Mouse (Mus musculus) heart, embryonic 14.5 days (tissue): ENCODE results near the gene Glis3. TPM values are rescaled to one million over a fixed set of nuclear protein-coding genes. Genes with fewer than 3 reads are reported as not detected.

Experiments used
- ATAC-seq: fragments of 200-750 bp; cut with Nextera tagmentation; 2 replicates; pipeline ENCODE4 v1.8.0; 2017; ENCODE audit warnings: low read depth, moderate TSS enrichment; ENCODE audit not compliant: insufficient number of reproducible peaks, insufficient read depth, low FRiP score
- H3K27ac ChIP-seq, 2 experiments: fragments of 200-500 bp in 1 of 2; fragments of 300-500 bp in 1 of 2; sonication (generic) in 1 of 2; replicated peaks in 1 of 2; 2 replicates each; pipeline ENCODE4 v1.5.1; 2012 to 2014; ENCODE audit warnings: low read depth in 2 of 2, low read length in 2 of 2, control low read depth in 1 of 2, mild to moderate bottlenecking in 1 of 2, mixed read lengths in 1 of 2; ENCODE audit not compliant: control insufficient read depth in 1 of 2, insufficient read depth in 1 of 2
- H3K27me3 ChIP-seq: fragments of 300-500 bp; sonication (generic); 2 replicates; pipeline ENCODE4 v1.6.1; 2014; ENCODE audit warnings: mild to moderate bottlenecking, low read length, control low read depth; ENCODE audit not compliant: control insufficient read depth, insufficient read depth
- H3K36me3 ChIP-seq: fragments of 300-500 bp; sonication (generic); 2 replicates; pipeline ENCODE4 v1.6.1; 2014; ENCODE audit warnings: mild to moderate bottlenecking, control low read depth, low read length, mixed read lengths; ENCODE audit not compliant: control insufficient read depth, insufficient read depth
- H3K4me1 ChIP-seq, 2 experiments: fragments of 200-500 bp in 1 of 2; fragments of 300-500 bp in 1 of 2; sonication (generic) in 1 of 2; 2 replicates each; pipeline ENCODE4 v1.6.1; 2012 to 2014; ENCODE audit warnings: low read length in 2 of 2, control low read depth in 1 of 2, mixed read lengths in 1 of 2; ENCODE audit not compliant: control insufficient read depth in 2 of 2, insufficient read depth in 2 of 2
- H3K4me2 ChIP-seq: fragments of 300-500 bp; sonication (generic); 2 replicates; pipeline ENCODE4 v1.6.1; 2014; ENCODE audit warnings: mild to moderate bottlenecking, low read length
- H3K4me3 ChIP-seq, 2 experiments: fragments of 200-500 bp in 1 of 2; fragments of 300-500 bp in 1 of 2; sonication (generic) in 1 of 2; 2 replicates each; pipeline ENCODE4 v1.5.1; 2012 to 2014; ENCODE audit warnings: low read length in 2 of 2, mild to moderate bottlenecking in 2 of 2, control low read depth in 1 of 2, low read depth in 1 of 2, moderate library complexity in 1 of 2; ENCODE audit not compliant: control insufficient read depth in 1 of 2, insufficient read depth in 1 of 2
- H3K9ac ChIP-seq: fragments of 300-500 bp; sonication (generic); 2 replicates; pipeline ENCODE4 v1.6.1; 2014; ENCODE audit warnings: mild to moderate bottlenecking, low read length
- H3K9me3 ChIP-seq: fragments of 300-500 bp; sonication (generic); 2 replicates; pipeline ENCODE4 v1.6.1; 2016; ENCODE audit warnings: low read length, control low read depth; ENCODE audit not compliant: control insufficient read depth
- WGBS: fragments of 180-500 bp; shearing (Covaris S2); extraction: QIAGEN DNeasy Blood & Tissue Kit; methylation state at CpG from one replicate; pipeline ENCODE4 v1.1.7; 2014; 5-methylcytosine and 5-hydroxymethylcytosine counted together
- polyA plus RNA-seq: library from polyadenylated mRNA; unstranded; fragments of >200 nt; fragmentation: Nextera tagmentation; extraction: Ambion mirVana; gene quantifications from 2 replicates; pipeline ENCODE4 v1.2.1, GENCODE M21; 2014

Glis3 gene
- polyA plus RNA-seq, 1 experiment from 2014 or later: 1.6 TPM

DNA sequence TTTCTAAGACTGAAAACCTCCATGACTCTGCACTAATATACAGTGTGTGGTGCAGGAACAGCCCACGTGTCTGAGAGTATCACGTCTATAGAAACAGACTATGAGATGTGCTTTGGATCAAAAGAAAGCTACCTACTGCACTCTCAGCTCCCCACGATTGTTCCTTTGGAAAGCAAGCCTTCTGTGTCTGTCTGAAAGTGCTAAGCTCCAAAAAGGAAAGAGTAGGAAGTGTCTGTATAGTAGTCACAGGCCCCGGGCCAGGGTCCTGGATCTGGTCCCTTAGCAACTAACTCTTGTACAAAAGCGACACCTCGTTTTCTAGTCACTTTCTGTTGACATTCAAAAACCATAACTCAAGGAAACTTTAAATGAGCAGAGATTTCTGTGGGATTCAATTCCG lies 62.1 kb downstream of the Glis3 start:
- Histone ChIP-seq H3K36me3 (no peaks in the 10 kb centered on the region), H3K9me3 (no peaks in the 10 kb centered on the region), H3K4me2 (no peak overlapping the region), H3K4me1 (no peaks in the 10 kb centered on the region), H3K27ac (no peak overlapping the region), H3K4me3 (no peak overlapping the region), H3K9ac (no peak overlapping the region), H3K27me3 (no peaks in the 10 kb centered on the region)
- ATAC-seq: no peak
- WGBS: 82% methylated on average over 7 of the region's 7 CpGs

DNA sequence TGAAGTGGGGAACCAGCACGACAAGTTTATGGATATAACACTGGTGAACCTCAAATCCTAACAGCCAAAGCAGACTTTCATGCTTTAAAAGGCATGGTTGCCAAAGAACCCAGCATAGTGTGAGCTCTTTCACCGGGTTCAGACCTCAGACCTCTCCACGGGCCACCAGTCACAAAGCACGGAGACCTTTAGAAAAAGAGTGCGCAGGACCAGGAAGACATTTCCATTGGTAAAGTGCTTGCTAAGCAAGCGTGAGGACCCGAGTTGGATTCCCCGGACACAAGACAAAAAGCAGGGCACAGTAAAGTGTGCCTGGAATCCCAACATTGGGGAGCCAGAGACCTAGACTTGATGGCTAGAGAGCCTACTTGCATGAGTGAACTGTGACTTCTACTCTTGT lies 62.7 kb downstream of the Glis3 start:
- H3K9ac ChIP-seq: no peak overlapping the region
- H3K27me3 ChIP-seq: no peaks in the 10 kb centered on the region
- no peak overlapping the region for H3K4me3 ChIP-seq
- WGBS: 92% methylated on average over 8 of the region's 8 CpGs
- no peaks in the 10 kb centered on the region for H3K4me1 ChIP-seq
- no peaks in the 10 kb centered on the region for H3K36me3 ChIP-seq
- no peak for ATAC-seq
- H3K9me3 ChIP-seq: no peaks in the 10 kb centered on the region
- H3K27ac ChIP-seq: no peak overlapping the region
- no peak overlapping the region for H3K4me2 ChIP-seq

DNA sequence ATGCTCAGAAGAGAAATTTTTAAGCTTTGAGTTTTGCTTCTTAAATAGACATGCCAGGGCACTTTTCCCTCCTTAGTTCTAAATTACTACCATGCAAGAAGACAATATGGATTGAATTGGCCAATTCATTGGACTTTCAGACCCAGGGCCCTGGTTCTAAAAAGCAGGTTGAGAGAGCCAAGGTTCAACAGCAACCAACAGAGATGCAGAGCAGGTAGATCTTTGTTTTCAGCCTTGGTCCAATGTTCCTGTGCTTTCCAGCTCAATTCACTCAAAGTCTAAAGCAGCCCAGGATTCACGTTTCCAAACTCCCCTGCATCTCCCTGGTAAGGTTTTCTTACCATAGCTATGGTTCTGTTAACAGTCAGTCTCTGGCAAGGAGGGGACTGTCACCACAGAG lies 63.4 kb downstream of the Glis3 start:
- no peak for ATAC-seq
- Histone ChIP-seq H3K9me3 (no peaks in the 10 kb centered on the region), H3K27me3 (no peaks in the 10 kb centered on the region), H3K36me3 (no peaks in the 10 kb centered on the region), H3K9ac (no peak overlapping the region), H3K4me2 (no peak overlapping the region), H3K4me1 (no peaks in the 10 kb centered on the region), H3K4me3 (no peak overlapping the region), H3K27ac (no peak overlapping the region)
- 55% methylated on average over 1 of the region's 1 CpGs for WGBS

DNA sequence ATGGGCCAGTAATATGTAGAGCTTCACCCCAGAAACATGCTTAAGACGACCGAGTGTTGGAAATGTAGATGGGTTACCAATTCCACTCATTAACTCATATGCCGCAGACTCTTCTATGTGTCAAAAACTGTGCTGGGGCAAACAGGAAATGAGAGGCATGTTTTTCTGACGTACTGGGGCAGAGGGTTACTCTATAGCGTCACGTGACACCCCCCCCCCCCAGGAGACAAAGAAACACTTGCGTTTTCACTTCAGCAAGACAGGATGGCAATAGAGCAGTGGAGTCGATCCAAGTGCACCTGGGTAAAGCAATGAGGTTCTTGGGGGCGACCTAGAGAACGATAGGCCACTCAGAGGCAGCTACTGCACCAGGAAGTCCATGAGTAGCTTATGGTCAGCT lies 67.6 kb downstream of the Glis3 start:
- Histone ChIP-seq H3K9me3 (no peaks in the 10 kb centered on the region), H3K4me1 (peaks cover 0 to 4% of the 10 kb centered on the region in 2 experiments; a peak in 3 of 4 replicates), H3K36me3 (no peaks in the 10 kb centered on the region), H3K27ac (no peak overlapping the region), H3K9ac (no peak overlapping the region), H3K4me2 (no peak overlapping the region), H3K27me3 (no peaks in the 10 kb centered on the region), H3K4me3 (no peak overlapping the region)
- ATAC-seq: no peak
- WGBS: 82% methylated on average over 10 of the region's 10 CpGs

DNA sequence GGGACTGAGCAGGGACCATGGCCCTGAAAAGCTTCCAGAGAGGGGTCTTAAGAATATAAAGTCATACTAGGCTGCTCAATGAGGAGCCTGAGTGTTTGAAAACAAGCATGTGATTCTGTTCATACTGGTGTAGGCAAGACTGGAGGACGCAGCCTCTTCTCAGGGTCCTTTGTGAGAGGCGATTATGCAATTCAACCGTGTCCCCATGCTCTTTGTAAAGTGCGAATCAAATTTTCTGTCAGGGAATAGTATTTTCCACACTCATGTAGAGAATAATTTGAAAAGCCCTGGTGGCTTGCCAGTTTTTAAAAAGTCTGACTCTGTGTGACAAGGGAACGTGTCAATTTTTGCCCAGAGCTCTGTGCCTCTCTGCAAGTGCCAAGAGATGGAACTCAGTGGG lies 71.1 kb downstream of the Glis3 start:
- Histone ChIP-seq H3K9ac (no peak overlapping the region), H3K27ac (peak overlapping the region; percentile 6 to 34; a peak in 2 of 4 replicates), H3K4me3 (no peak overlapping the region), H3K36me3 (no peaks in the 10 kb centered on the region), H3K9me3 (no peaks in the 10 kb centered on the region), H3K4me1 (peaks cover 0 to 4% of the 10 kb centered on the region in 2 experiments; a peak in 3 of 4 replicates), H3K4me2 (no peak overlapping the region), H3K27me3 (no peaks in the 10 kb centered on the region)
- WGBS: 85% methylated on average over 5 of the region's 5 CpGs
- no peak for ATAC-seq

DNA sequence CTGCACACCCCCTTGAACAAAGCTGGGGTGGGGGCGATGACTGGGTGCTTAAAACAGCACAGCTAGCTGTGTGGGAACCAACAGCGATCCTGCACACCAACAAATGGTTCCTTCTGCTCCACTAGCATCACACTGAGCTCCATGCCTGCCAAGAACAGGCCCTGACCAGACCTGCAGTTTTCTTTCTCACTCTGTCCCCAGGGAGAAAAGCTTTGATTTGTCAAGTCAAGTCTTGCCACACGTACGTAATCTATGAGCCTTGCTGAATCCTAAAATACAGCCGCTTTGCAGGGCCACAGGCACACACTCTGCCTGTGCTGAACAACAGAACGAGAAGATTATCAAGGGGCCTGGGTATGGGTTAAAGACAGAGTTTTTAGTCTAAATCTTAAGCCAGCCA lies 71.6 kb downstream of the Glis3 start:
- Histone ChIP-seq H3K4me1 (peaks cover 0 to 4% of the 10 kb centered on the region in 2 experiments; a peak in 3 of 4 replicates), H3K36me3 (no peaks in the 10 kb centered on the region), H3K4me2 (no peak overlapping the region), H3K27ac (peak overlapping the region; percentile 6 to 34), H3K27me3 (no peaks in the 10 kb centered on the region), H3K4me3 (no peak overlapping the region), H3K9me3 (no peaks in the 10 kb centered on the region), H3K9ac (no peak overlapping the region)
- no peak for ATAC-seq
- 59% methylated on average over 6 of the region's 6 CpGs for WGBS

DNA sequence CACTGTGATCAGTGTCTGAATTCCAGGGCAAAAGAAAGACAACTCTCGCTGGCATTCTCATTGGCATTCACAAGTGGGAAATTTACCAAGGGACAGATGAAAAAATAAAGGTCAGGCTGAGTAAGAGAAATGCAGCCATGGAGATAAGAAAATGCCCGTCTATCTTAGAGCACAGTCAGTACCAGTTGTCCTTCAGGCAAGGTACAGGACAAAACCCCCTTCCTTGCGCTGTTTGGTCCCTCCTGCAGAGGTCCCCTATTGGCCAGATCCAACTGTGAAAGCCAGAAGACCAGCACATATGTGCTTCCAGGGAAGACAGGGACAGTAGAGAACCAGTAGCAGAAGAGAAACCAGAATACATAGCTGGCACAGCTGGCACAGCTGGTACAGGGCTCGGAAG lies 79.0 kb downstream of the Glis3 start:
- Histone ChIP-seq H3K4me3 (no peak overlapping the region), H3K27me3 (no peaks in the 10 kb centered on the region), H3K9ac (no peak overlapping the region), H3K27ac (no peak overlapping the region), H3K4me2 (no peak overlapping the region), H3K4me1 (no peaks in the 10 kb centered on the region), H3K9me3 (no peaks in the 10 kb centered on the region), H3K36me3 (no peaks in the 10 kb centered on the region)
- no peak for ATAC-seq
- 65% methylated on average over 4 of the region's 4 CpGs for WGBS

DNA sequence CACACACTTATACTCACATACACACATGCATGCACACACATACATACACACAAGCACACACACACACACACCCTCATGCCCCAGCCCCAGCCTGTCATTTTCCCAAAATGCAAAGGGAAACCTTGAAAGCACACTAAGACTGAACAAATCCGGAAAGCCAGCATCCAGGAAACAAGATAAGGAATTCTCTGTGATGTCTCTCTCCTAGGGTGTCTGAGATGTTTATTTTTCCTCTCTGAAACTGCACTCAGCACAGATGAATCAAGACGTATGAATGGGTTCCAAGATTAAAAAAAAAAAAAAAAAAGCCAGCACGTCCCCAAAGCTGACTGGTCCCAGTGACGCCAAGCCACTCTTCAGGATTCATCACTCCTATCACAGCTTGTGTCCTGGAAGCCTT lies 85.7 kb downstream of the Glis3 start:
- peak; percentile 50; the same call in 1 of the 2 replicates for ATAC-seq
- Histone ChIP-seq H3K9ac (no peak overlapping the region), H3K27me3 (no peaks in the 10 kb centered on the region), H3K27ac (peak overlapping the region; percentile 35 to 64; a peak in 3 of 4 replicates), H3K4me1 (peaks cover 0 to 6% of the 10 kb centered on the region in 2 experiments; a peak in 2 of 4 replicates), H3K4me2 (peak overlapping the region; percentile 43), H3K36me3 (no peaks in the 10 kb centered on the region), H3K4me3 (no peak overlapping the region), H3K9me3 (no peaks in the 10 kb centered on the region)
- WGBS: 18% methylated on average over 4 of the region's 4 CpGs
